ENCODE assay signal across 13 mouse cellular contexts in the genomic region with DNA sequence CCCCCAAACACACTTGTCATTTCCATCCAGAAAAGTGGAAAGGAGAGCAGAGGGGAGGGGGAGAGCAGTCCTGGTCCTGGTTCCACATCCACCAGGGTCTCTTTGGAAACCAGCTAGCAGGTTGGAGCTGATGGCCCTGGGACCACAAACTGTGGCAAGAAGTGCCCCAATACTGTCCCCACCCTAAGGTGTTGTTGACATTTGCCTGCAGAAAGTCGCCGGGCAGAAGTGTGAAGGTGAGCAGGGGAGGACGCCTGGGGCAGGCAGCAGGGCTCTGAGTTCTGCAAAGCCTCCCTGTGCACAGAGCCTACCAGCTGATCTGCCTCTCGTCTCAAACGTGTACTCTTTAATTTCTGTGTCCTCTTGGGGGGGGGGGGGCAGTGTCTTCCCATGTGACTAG. TPM values are rescaled to one million over a fixed set of nuclear protein-coding genes. Genes with fewer than 3 reads are reported as not detected.
DNase-seq lines count a peak whose midpoint lies in the region; ATAC-seq and TF ChIP-seq lines count a peak whose summit lies in the region.
"Had no signal": no experiment of that assay in that cellular context is flagged by ENCODE, and none has a peak within 500 bp of the region (broad histone marks: within the 10 kb centered on the region; RNA-seq: fewer than 3 reads in every experiment).

No protein-coding gene starts in this region.

- no peak for DNase-seq in midbrain, postnatal 0 days (ENCODE audit: low spot score)
- no peak for DNase-seq in natural killer cell, adult 2 months (ENCODE audit: low spot score in 2 of 2)
- no peak for DNase-seq in cerebellum, adult 9-10 months
- no peak for DNase-seq in left cerebral cortex, adult 11 months (ENCODE audit: low spot score)
- DNase-seq: gastrocnemius, adult 2 months; right cerebral cortex, postnatal 14 days; thymus, postnatal 14 days had no signal

- no peaks in the 10 kb centered on the region for H3K9me3 ChIP-seq in midbrain, embryonic 13.5 days
- H3K9me3 ChIP-seq in midbrain, postnatal 0 days (ENCODE audit: low read length), result no peaks in the 10 kb centered on the region
- H3K9me3 ChIP-seq in heart, embryonic 14.5 days (ENCODE audit: control insufficient read depth, low read length), result no peaks in the 10 kb centered on the region
- no peaks in the 10 kb centered on the region for H3K9me3 ChIP-seq in hindbrain, embryonic 15.5 days
- H3K9me3 ChIP-seq: forebrain, embryonic 13.5 days; midbrain, embryonic 12.5 days had no signal

- peak overlapping the region; percentile 44; the same call in 1 of the 2 replicates for H3K27ac ChIP-seq in midbrain, embryonic 13.5 days
- no peak overlapping the region for H3K27ac ChIP-seq in midbrain, postnatal 0 days (ENCODE audit: low read depth, low read length)
- peak overlapping the region; percentile 3 to 73; a peak in 3 of 4 replicates for H3K27ac ChIP-seq in heart, embryonic 14.5 days (replicated peaks in 1 of 2; ENCODE audit: control insufficient read depth in 1 of 2, insufficient read depth in 1 of 2, low read depth in 2 of 2, low read length in 2 of 2)
- peak overlapping the region; percentile 23 for H3K27ac ChIP-seq in hindbrain, embryonic 15.5 days (replicated peaks)
- H3K27ac ChIP-seq: forebrain, embryonic 13.5 days; gastrocnemius, adult 2 months; liver, embryonic 14.5 days had no signal

- H3K4me3 ChIP-seq in midbrain, embryonic 13.5 days (replicated peaks), result no peak overlapping the region
- H3K4me3 ChIP-seq in midbrain, postnatal 0 days (ENCODE audit: low read depth, low read length), result no peak overlapping the region
- no peak overlapping the region for H3K4me3 ChIP-seq in heart, embryonic 14.5 days (ENCODE audit: control insufficient read depth in 1 of 2, insufficient read depth in 1 of 2, low read depth in 1 of 2, low read length in 2 of 2)
- H3K4me3 ChIP-seq in hindbrain, embryonic 15.5 days, result no peak overlapping the region
- H3K4me3 ChIP-seq: forebrain, embryonic 13.5 days; gastrocnemius, adult 2 months had no signal

- no peak for ATAC-seq in midbrain, embryonic 13.5 days
- ATAC-seq in midbrain, postnatal 0 days (ENCODE audit: low FRiP score), result no peak
- peak; percentile 45; the same call in 1 of the 2 replicates for ATAC-seq in heart, embryonic 14.5 days (ENCODE audit: insufficient number of reproducible peaks, insufficient read depth, low FRiP score, low read depth)
- no peak for ATAC-seq in hindbrain, embryonic 15.5 days (ENCODE audit: low FRiP score, low read depth)
- ATAC-seq: forebrain, embryonic 13.5 days had no signal

- H3K36me3 ChIP-seq in midbrain, embryonic 13.5 days, result no peaks in the 10 kb centered on the region
- H3K36me3 ChIP-seq in midbrain, postnatal 0 days (ENCODE audit: insufficient read depth, low read length), result no peaks in the 10 kb centered on the region
- H3K36me3 ChIP-seq in heart, embryonic 14.5 days (ENCODE audit: control insufficient read depth, insufficient read depth, low read length), result no peaks in the 10 kb centered on the region
- H3K36me3 ChIP-seq in hindbrain, embryonic 15.5 days, result no peaks in the 10 kb centered on the region
- H3K36me3 ChIP-seq: midbrain, embryonic 12.5 days had no signal

- no peak overlapping the region for H3K9ac ChIP-seq in midbrain, embryonic 13.5 days (replicated peaks)
- no peak overlapping the region for H3K9ac ChIP-seq in midbrain, postnatal 0 days (replicated peaks; ENCODE audit: low read length, poor library complexity, severe bottlenecking)
- peak overlapping the region; percentile 59; the same call in 1 of the 2 replicates for H3K9ac ChIP-seq in heart, embryonic 14.5 days (ENCODE audit: low read length)
- H3K9ac ChIP-seq in hindbrain, embryonic 15.5 days, result no peak overlapping the region
- H3K9ac ChIP-seq: forebrain, embryonic 13.5 days; liver, embryonic 14.5 days had no signal

- no peak for TF ChIP-seq CTCF in midbrain, postnatal 0 days (IDR thresholded peaks at IDR 0.05)

- H3K4me2 ChIP-seq in midbrain, embryonic 13.5 days (replicated peaks), result no peak overlapping the region
- no peak overlapping the region for H3K4me2 ChIP-seq in midbrain, postnatal 0 days (ENCODE audit: low read depth, low read length, poor library complexity, severe bottlenecking)
- peak overlapping the region; percentile 62 for H3K4me2 ChIP-seq in heart, embryonic 14.5 days (ENCODE audit: low read length)
- H3K4me2 ChIP-seq in hindbrain, embryonic 15.5 days, result 0 out of 2 replicates have a peak overlapping the region, but pooled peaks have one; percentile 39

- peaks cover 30% of the 10 kb centered on the region for H3K27me3 ChIP-seq in midbrain, embryonic 13.5 days
- no peaks in the 10 kb centered on the region for H3K27me3 ChIP-seq in midbrain, postnatal 0 days (ENCODE audit: insufficient read depth, low read length)
- peaks cover 18% of the 10 kb centered on the region; the same call in 1 of the 2 replicates for H3K27me3 ChIP-seq in heart, embryonic 14.5 days (ENCODE audit: control insufficient read depth, insufficient read depth, low read length)
- no peaks in the 10 kb centered on the region for H3K27me3 ChIP-seq in hindbrain, embryonic 15.5 days

- 23% methylated on average over 5 of the region's 5 CpGs for WGBS in midbrain, embryonic 13.5 days
- 29% methylated on average over 5 of the region's 5 CpGs for WGBS in midbrain, postnatal 0 days
- WGBS in heart, embryonic 14.5 days, result 4% methylated on average over 5 of the region's 5 CpGs
- WGBS in hindbrain, embryonic 15.5 days, result 25% methylated on average over 5 of the region's 5 CpGs

- H3K4me1 ChIP-seq in midbrain, embryonic 13.5 days (replicated peaks), result peaks cover 54% of the 10 kb centered on the region
- peaks cover 20% of the 10 kb centered on the region; the same call in 1 of the 2 replicates for H3K4me1 ChIP-seq in midbrain, postnatal 0 days (ENCODE audit: insufficient read depth, low read length)
- H3K4me1 ChIP-seq in heart, embryonic 14.5 days (ENCODE audit: control insufficient read depth in 2 of 2, insufficient read depth in 2 of 2, low read length in 2 of 2), result peaks cover 15 to 18% of the 10 kb centered on the region in 2 experiments; a peak in 3 of 4 replicates
- peaks cover 47% of the 10 kb centered on the region for H3K4me1 ChIP-seq in hindbrain, embryonic 15.5 days (replicated peaks)

RNA-seq across cellular contexts. Expression of a gene that starts 54.2 kb away (rescaled TPM):
- 8.5 and 10.7 TPM in 2 replicates for polyA plus RNA-seq in midbrain, embryonic 13.5 days (2015; fragmentation: Nextera tagmentation; extraction: Ambion mirVana)
- total RNA-seq in midbrain, postnatal 0 days (2014; rRNA removed), result 14.2 and 15.5 TPM in 2 replicates
- polyA plus RNA-seq in midbrain, postnatal 0 days (2015; fragmentation: Nextera tagmentation; extraction: Ambion mirVana), result 13.1 and 16.9 TPM in 2 replicates
- polyA plus RNA-seq in heart, embryonic 14.5 days (2014; fragmentation: Nextera tagmentation; extraction: Ambion mirVana), result 17.5 and 20.5 TPM in 2 replicates
- polyA plus RNA-seq in hindbrain, embryonic 15.5 days (2015; fragmentation: Nextera tagmentation; extraction: Ambion mirVana), result 20.0 TPM in 2 replicates

Comparison
In these comparisons a context has a peak if more than half of its experiments do, and no peak if none do; other contexts are left out.
1. H3K4me2 ChIP-seq: peak in heart, embryonic 14.5 days (single experiment) and hindbrain, embryonic 15.5 days (single experiment); none in midbrain, embryonic 13.5 days (single experiment) and midbrain, postnatal 0 days (single experiment).